Mouse (Mus musculus): Measurements from ENCODE around the gene Lcorl. TPM values are rescaled to one million over a fixed set of nuclear protein-coding genes. Genes with fewer than 3 reads are reported as not detected.

Lcorl gene
- 41.0 and 41.7 TPM in 2 replicates for polyA plus RNA-seq (2014; fragmentation: Nextera tagmentation; extraction: Ambion mirVana)

- under 1% methylated on average over 71 of the region's 79 CpGs for WGBS
- no peaks in the 10 kb centered on the region for H3K9me3 ChIP-seq (ENCODE audit: control insufficient read depth, low read length)
- H3K4me1 ChIP-seq (replicated peaks; ENCODE audit: control insufficient read depth, insufficient read depth, low read length), result no peaks in the 10 kb centered on the region; the same call in 1 of the 2 replicates
Observed at GRCm38 (mm10) chr5:45857254-45858011, at the start of gene Lcorl. TSS of gene Lcorl (minus strand) at chr5:45857615.

GRCm38 (mm10) chr5:45904683-45905082, 47.3 kb upstream of the Lcorl start:
- H3K9me3 ChIP-seq (ENCODE audit: control insufficient read depth, low read length), result no peaks in the 10 kb centered on the region
- no peaks in the 10 kb centered on the region for H3K27me3 ChIP-seq (ENCODE audit: control insufficient read depth, insufficient read depth, low read length)
- H3K4me2 ChIP-seq (ENCODE audit: low read depth, low read length, severe bottlenecking), result no peak overlapping the region
- no peaks in the 10 kb centered on the region for H3K4me1 ChIP-seq (replicated peaks; ENCODE audit: control insufficient read depth, insufficient read depth, low read length)
- no peak overlapping the region for H3K9ac ChIP-seq (ENCODE audit: low read length)
- H3K36me3 ChIP-seq (ENCODE audit: control insufficient read depth, insufficient read depth, low read length), result no peaks in the 10 kb centered on the region
- no peak overlapping the region for H3K27ac ChIP-seq (ENCODE audit: low read depth, low read length)
- WGBS, result 96% methylated on average over 2 of the region's 2 CpGs
- DNase-seq (ENCODE audit: low spot score) (no peak), ATAC-seq (replicated peaks; ENCODE audit: low FRiP score) (no peak)
- no peak overlapping the region for H3K4me3 ChIP-seq (ENCODE audit: low read depth, low read length)

More at GRCm38 (mm10) chr5:45857254-45858011, at the start of gene Lcorl:
- H3K36me3 ChIP-seq (ENCODE audit: control insufficient read depth, insufficient read depth, low read length), result no peaks in the 10 kb centered on the region
- DNase-seq (ENCODE audit: low spot score), result peak; percentile 97
- no peaks in the 10 kb centered on the region for H3K27me3 ChIP-seq (ENCODE audit: control insufficient read depth, insufficient read depth, low read length)
- H3K4me2 ChIP-seq (ENCODE audit: low read depth, low read length, severe bottlenecking), result peak within 1 kb of the TSS; percentile 79
- H3K9ac ChIP-seq (ENCODE audit: low read length), result peak within 1 kb of the TSS; percentile 94
- peak within 1 kb of the TSS; percentile 92 for H3K4me3 ChIP-seq (ENCODE audit: low read depth, low read length)
- H3K27ac ChIP-seq (ENCODE audit: low read depth, low read length), result peak within 1 kb of the TSS; percentile 97
- peak; percentile 95 for ATAC-seq (replicated peaks; ENCODE audit: low FRiP score)

- Histone ChIP-seq H3K27ac (ENCODE audit: low read depth, low read length) (no peak overlapping the region), H3K9ac (ENCODE audit: low read length) (no peak overlapping the region), H3K4me3 (ENCODE audit: low read depth, low read length) (no peak overlapping the region), H3K4me2 (ENCODE audit: low read depth, low read length, severe bottlenecking) (no peak overlapping the region), H3K36me3 (ENCODE audit: control insufficient read depth, insufficient read depth, low read length) (no peaks in the 10 kb centered on the region), H3K4me1 (replicated peaks; ENCODE audit: control insufficient read depth, insufficient read depth, low read length) (no peaks in the 10 kb centered on the region), H3K9me3 (ENCODE audit: control insufficient read depth, low read length) (no peaks in the 10 kb centered on the region), H3K27me3 (ENCODE audit: control insufficient read depth, insufficient read depth, low read length) (no peaks in the 10 kb centered on the region)
- 77% methylated on average over 3 of the region's 3 CpGs for WGBS
- ATAC-seq (replicated peaks; ENCODE audit: low FRiP score) (no peak), DNase-seq (ENCODE audit: low spot score) (no peak)
Observed at GRCm38 (mm10) chr5:45903246-45903645, 45.8 kb upstream of the Lcorl start.

DNA sequence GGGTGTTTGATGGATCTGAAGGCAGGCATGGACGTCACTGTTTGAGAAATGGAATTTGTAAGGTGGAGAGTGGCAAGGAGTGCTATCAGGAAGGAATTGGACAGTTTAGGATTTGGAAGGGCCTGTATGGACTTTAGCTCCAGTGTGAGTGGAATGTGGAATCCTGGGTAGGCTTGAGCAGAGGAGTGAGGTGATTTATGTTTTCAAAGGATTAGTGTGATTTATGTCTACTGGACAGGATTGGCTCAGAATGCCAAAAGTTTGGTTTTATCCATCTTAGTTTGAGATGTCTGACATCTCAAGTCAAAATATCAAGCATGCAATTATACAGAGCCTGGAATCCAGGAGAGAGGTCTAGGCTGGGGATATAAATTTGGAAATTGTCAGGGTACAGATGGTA, 37.9 kb upstream of the Lcorl start:
- Histone ChIP-seq H3K27me3 (ENCODE audit: control insufficient read depth, insufficient read depth, low read length) (no peaks in the 10 kb centered on the region), H3K9me3 (ENCODE audit: control insufficient read depth, low read length) (no peaks in the 10 kb centered on the region), H3K4me3 (ENCODE audit: low read depth, low read length) (no peak overlapping the region), H3K36me3 (ENCODE audit: control insufficient read depth, insufficient read depth, low read length) (no peaks in the 10 kb centered on the region), H3K4me1 (replicated peaks; ENCODE audit: control insufficient read depth, insufficient read depth, low read length) (no peaks in the 10 kb centered on the region), H3K4me2 (ENCODE audit: low read depth, low read length, severe bottlenecking) (no peak overlapping the region), H3K9ac (ENCODE audit: low read length) (no peak overlapping the region), H3K27ac (ENCODE audit: low read depth, low read length) (no peak overlapping the region)
- WGBS, result 81% methylated on average over 1 of the region's 1 CpGs
- DNase-seq (ENCODE audit: low spot score) (no peak), ATAC-seq (replicated peaks; ENCODE audit: low FRiP score) (no peak)

- no peak for ATAC-seq (replicated peaks; ENCODE audit: low FRiP score)
- WGBS, result 83% methylated on average over 3 of the region's 3 CpGs
- Histone ChIP-seq H3K9me3 (ENCODE audit: control insufficient read depth, low read length) (no peaks in the 10 kb centered on the region), H3K4me3 (ENCODE audit: low read depth, low read length) (no peak overlapping the region), H3K27ac (ENCODE audit: low read depth, low read length) (no peak overlapping the region), H3K27me3 (ENCODE audit: control insufficient read depth, insufficient read depth, low read length) (no peaks in the 10 kb centered on the region), H3K4me1 (replicated peaks; ENCODE audit: control insufficient read depth, insufficient read depth, low read length) (no peaks in the 10 kb centered on the region), H3K4me2 (ENCODE audit: low read depth, low read length, severe bottlenecking) (no peak overlapping the region), H3K9ac (ENCODE audit: low read length) (no peak overlapping the region), H3K36me3 (ENCODE audit: control insufficient read depth, insufficient read depth, low read length) (no peaks in the 10 kb centered on the region)
- DNase-seq (ENCODE audit: low spot score), result no peak
Observed at GRCm38 (mm10) chr5:45893696-45894095, 36.3 kb upstream of the Lcorl start.

DNA sequence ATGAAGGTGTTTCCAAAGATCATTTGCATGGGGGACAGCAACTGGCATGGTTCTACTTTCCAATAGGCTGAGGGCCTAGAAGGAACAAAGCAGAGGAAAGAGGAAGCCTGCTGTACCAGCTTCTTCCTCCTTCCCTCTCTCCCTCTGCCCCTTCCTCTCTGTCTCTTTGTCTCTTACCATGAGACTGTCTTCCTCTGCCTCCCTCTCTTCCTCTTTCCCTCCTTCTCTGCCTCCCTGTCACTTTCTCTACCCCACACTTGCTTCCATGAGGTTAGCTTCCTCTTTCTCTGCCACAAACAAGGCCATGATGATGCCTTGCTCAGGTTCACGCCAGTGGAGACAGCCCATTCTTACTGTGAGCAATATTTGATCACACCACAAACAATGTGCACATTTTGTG, 18.9 kb upstream of the Lcorl start:
- no peak overlapping the region for H3K9ac ChIP-seq (ENCODE audit: low read length)
- H3K27ac ChIP-seq (ENCODE audit: low read depth, low read length), result no peak overlapping the region
- H3K9me3 ChIP-seq (ENCODE audit: control insufficient read depth, low read length), result no peaks in the 10 kb centered on the region
- ATAC-seq (replicated peaks; ENCODE audit: low FRiP score) (no peak), DNase-seq (ENCODE audit: low spot score) (no peak)
- H3K4me2 ChIP-seq (ENCODE audit: low read depth, low read length, severe bottlenecking), result no peak overlapping the region
- H3K27me3 ChIP-seq (ENCODE audit: control insufficient read depth, insufficient read depth, low read length), result no peaks in the 10 kb centered on the region
- H3K4me1 ChIP-seq (replicated peaks; ENCODE audit: control insufficient read depth, insufficient read depth, low read length), result no peaks in the 10 kb centered on the region
- H3K36me3 ChIP-seq (ENCODE audit: control insufficient read depth, insufficient read depth, low read length), result no peaks in the 10 kb centered on the region
- no peak overlapping the region for H3K4me3 ChIP-seq (ENCODE audit: low read depth, low read length)
- WGBS, result 94% methylated on average over 1 of the region's 1 CpGs

GRCm38 (mm10) chr5:45875472-45875871, 18.1 kb upstream of the Lcorl start:
- no peak for DNase-seq (ENCODE audit: low spot score)
- WGBS, result 90% methylated on average over 4 of the region's 4 CpGs

DNA sequence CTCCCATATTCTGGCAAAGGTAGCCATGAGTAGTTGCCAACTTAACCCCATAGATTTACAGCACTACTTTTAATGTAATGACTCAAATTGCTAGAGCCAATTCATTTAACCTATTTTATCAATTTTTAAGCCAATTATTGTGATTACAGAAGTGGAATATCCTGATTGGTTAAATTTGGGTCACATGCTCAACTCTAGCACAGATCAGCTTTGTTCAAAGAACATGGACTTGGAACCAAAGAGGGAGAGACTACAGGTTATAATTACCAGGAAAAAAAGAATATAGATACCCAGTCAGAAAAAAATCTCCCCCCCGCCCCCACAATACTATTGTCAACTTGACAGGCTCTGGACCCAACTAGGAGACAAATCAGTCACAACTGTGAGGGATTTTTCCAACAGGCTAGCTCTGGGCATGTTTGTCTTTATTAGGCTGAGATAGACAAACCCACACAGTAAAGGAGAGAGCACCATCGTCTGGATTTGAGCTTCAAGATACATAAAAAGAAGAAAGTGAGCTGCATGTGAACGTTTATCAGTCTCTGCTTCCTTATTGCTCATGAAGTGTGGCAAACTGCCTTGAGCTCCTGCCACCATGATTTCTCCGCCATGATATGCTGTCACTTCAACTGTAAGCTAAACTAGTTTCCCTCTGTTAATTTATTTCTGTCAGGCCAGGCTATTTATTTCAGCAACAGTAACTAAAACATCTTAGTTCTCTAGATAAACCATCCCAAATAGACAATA, 17.0 kb upstream of the Lcorl start:
- no peak overlapping the region for H3K4me3 ChIP-seq (ENCODE audit: low read depth, low read length)
- ATAC-seq (replicated peaks; ENCODE audit: low FRiP score), result no peak
- 92% methylated on average over 4 of the region's 4 CpGs for WGBS
- no peaks in the 10 kb centered on the region for H3K36me3 ChIP-seq (ENCODE audit: control insufficient read depth, insufficient read depth, low read length)
- H3K4me1 ChIP-seq (replicated peaks; ENCODE audit: control insufficient read depth, insufficient read depth, low read length), result no peaks in the 10 kb centered on the region
- no peaks in the 10 kb centered on the region for H3K9me3 ChIP-seq (ENCODE audit: control insufficient read depth, low read length)
- no peak overlapping the region for H3K4me2 ChIP-seq (ENCODE audit: low read depth, low read length, severe bottlenecking)
- no peak for DNase-seq (ENCODE audit: low spot score)
- no peak overlapping the region for H3K9ac ChIP-seq (ENCODE audit: low read length)
- no peaks in the 10 kb centered on the region for H3K27me3 ChIP-seq (ENCODE audit: control insufficient read depth, insufficient read depth, low read length)
- H3K27ac ChIP-seq (ENCODE audit: low read depth, low read length), result no peak overlapping the region

More at GRCm38 (mm10) chr5:45875472-45875871, 18.1 kb upstream of the Lcorl start:
- H3K27ac ChIP-seq (ENCODE audit: low read depth, low read length), result no peak overlapping the region
- no peaks in the 10 kb centered on the region for H3K9me3 ChIP-seq (ENCODE audit: control insufficient read depth, low read length)
- no peaks in the 10 kb centered on the region for H3K27me3 ChIP-seq (ENCODE audit: control insufficient read depth, insufficient read depth, low read length)
- no peak overlapping the region for H3K4me3 ChIP-seq (ENCODE audit: low read depth, low read length)
- H3K4me1 ChIP-seq (replicated peaks; ENCODE audit: control insufficient read depth, insufficient read depth, low read length), result no peaks in the 10 kb centered on the region
- H3K4me2 ChIP-seq (ENCODE audit: low read depth, low read length, severe bottlenecking), result no peak overlapping the region
- ATAC-seq (replicated peaks; ENCODE audit: low FRiP score), result no peak
- H3K9ac ChIP-seq (ENCODE audit: low read length), result no peak overlapping the region
- H3K36me3 ChIP-seq (ENCODE audit: control insufficient read depth, insufficient read depth, low read length), result no peaks in the 10 kb centered on the region

All from forebrain, embryonic 11.5 days (tissue).